Mouse (Mus musculus): ENCODE results near the gene Ildr1.

Ildr1 gene

DNA sequence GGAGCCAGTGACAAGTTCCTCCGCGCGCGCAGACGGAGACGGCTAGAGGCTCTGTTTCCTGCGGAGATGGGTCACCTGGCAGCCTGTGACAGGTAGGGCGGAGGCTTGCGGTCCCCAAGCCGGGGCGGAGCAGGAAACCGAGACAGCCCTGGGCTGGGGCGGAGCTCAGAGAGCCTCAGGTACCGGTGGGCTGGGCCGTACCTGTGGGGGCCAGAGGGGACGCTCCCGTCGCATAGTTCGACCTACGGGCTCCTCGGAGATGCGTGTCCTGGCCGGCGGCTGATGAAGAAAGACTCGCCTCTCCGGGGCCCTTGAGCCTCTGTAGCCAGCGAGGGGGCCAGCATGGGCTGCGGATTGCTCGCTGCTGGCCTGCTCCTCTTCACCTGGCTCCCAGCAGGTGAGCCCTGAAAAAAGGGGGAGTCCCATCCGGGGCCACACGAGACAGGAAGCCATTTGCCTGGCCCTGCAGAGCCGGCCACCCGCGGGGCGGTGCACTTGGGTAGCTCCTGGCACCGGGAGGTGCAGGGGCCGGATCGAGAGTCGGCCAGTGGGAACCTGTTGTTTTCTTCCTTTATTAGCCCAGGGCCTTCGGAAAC is at the start of gene Ildr1:
Gene Ildr1, plus strand, starts transcription at position 161 of the 596 bp plus-strand sequence.
- DNase-seq (ENCODE audit: low spot score in 2 of 2), result peak in 1 of 2 experiments; percentile 72

DNA sequence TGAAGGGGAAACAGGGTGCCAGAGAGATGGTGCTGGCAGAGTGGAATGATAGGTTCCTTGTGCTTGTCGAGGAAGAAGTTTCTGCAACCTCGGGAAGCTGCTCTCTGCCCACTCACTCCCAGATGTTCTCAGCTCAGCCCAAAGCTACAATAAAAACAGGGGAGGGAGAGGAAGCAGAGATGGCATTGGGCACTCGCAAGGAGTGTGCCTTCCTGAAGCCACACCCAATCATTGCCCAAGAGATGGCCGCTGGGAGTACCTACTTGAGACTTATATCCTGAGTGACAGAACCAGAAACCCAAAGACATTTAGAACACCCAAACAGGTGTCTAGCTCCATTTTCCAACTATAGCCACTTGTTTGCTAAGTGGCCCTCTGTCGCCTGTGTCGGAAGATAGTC is 48.7 kb upstream of the Ildr1 start:
- no peak for DNase-seq (ENCODE audit: low spot score in 2 of 2)

DNA sequence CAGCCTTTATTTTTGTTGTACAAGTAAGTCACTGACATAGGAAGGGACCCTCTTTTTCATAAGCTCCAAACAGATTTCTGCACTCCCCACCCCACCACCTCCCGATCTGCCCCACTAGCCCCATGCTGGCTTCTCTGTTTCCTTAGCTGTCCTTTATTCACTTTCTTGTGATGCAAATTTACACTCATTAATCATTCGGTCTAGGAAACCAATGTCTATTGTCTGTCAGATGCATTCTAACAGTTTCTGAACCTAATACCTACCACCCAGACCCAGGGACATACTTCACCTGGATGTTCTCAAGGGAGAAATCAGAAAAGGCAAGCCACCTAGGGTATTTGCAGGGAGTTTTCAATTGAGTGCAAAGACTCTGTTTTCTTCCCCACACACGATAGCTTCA is 44.5 kb upstream of the Ildr1 start:
- DNase-seq (ENCODE audit: low spot score in 2 of 2), result no peak

DNA sequence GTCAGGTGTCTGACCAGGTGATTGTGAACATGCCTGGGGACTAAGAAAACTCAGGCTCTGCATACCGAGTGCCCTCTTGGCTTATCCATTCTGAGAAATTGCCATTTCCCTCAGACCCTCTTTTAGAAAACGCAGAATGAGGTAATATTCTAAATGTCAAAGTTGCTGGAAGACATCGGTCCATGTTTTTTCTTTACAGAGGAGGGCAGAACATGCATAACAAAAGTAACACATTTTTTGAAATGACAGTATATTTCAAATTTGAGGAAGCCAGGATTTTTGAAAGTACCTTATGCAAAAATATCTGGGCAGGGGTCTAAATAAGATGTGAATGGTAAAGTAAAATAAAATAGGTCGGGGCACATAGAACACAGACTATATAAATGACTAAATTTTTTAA is 43.3 kb upstream of the Ildr1 start:
- DNase-seq (ENCODE audit: low spot score in 2 of 2), result no peak

DNA sequence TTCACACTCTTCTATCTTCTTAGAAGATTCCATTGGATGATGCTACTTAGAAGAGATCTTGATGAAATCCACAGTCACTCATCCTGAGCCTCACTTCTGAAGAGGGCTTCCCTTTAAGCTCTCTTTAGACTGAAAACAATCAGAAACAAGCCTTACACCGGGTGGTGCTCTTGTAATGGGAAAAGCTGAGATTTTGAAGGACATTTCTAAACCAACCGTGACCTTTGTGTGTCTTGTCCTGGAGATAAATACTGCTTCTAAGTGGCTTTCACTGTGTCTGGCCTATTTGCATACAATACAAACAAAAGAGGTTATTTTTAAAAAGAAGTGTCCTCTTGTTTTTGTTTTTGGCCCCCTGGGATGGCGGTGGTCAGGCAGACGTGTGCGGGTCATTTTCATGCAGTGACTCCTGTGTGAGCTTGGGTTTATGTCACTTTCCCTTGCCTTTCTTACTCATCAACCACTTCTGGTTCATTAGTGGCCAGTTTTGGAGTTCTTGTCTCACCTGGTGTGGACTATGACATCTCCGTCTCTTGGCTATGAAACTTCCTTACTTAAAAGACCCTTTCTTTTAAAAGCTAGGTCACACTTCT is 42.5 kb upstream of the Ildr1 start:
- DNase-seq (ENCODE audit: low spot score in 2 of 2), result no peak

DNA sequence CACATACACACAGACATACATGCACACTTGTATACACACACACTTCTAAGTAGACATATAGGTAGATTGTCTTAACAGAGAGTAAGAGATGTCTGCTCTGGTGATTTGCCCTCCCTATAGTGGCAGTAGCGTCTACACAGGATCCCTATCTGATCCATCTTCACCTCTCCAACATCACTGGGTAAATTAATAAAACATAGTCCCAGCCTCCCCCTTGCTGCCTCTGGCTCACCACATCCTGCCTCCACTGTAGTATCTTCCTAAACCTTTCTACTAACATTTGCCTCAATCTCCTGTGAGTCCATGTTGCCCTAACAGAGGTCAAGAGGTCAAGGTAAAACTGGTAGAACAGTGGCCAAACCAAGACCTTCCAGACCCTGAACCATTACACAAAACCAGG is 38.6 kb upstream of the Ildr1 start:
- no peak for DNase-seq (ENCODE audit: low spot score in 2 of 2)

DNA sequence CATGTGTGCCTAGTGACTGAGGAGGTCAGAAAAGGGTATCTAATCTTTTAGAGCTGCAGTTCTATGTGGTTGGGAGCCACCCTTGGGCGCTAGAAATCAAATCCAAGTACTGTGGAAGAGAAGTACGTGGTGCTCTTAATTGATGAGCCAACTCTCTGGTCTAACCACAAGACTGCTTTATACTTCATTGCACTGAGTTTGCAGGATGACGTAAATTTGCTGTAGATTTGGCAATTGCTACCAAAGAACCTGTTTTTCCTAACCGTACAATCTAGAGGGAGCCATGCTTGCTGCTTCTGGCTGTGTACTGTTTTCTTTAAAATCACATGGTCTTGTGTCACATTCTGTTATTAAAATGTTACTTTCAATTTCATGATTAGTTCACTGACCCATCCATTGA is 37.9 kb upstream of the Ildr1 start:
- no peak for DNase-seq (ENCODE audit: low spot score in 2 of 2)

DNA sequence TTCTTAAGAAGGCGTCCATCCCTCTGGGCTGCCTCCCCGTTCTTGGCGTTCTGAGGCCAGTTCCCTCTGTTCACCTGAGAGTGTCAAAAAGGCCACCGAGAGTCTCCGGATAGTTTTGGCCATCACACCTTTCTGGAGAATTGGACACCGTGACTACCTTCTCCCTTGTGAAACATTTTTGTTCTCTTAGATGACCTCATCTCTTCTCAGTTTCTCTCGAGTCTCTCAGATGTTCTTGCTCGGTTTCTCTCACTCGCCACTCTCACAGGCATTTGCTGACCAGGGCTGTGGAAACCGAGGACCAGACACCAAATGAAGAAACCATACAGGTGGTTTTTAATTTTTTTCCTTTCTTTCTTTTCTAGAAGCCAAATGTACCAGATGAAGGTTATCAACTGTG is 32.4 kb upstream of the Ildr1 start:
- no peak for DNase-seq (ENCODE audit: low spot score in 2 of 2)

DNA sequence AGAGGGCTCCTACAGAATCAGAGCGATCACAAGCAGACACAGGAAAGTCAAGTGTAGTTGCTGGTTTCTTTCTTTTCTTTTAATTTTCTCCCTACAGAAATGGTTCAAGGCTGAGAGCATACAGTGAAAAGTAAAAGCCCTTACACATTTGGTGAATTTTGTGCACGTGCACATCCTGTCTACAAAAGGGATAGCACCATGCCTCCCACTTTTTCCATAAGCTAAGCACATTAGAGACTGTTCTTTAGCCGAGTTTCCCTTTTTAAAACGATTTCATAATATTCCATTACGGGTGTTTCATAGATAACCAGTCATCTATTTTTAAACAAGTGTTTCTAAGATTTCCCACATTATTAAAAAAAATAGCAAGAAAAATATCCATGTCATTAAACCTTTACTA is 30.3 kb upstream of the Ildr1 start:
- no peak for DNase-seq (ENCODE audit: low spot score in 2 of 2)

DNA sequence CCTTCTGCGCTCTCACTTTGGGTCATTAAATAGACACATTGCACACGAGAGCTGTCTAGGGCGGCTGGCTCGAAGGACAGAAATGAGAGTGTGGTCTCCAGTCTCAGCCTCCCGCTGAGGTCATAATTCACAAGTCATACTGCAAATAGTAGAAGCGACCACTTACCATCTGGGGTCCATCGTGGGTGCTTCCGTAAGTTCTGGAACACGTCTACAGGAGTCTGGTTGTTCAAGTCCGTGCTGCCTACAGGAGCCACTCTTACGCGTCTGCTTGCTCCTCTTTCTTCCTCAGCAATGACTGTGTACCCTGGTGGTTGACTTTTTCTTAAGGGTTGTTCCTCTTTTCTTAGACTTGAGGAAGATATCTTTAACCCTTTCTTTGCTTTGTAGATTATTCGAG is 28.0 kb upstream of the Ildr1 start, which contains the start of gene Cd86:
Gene Cd86, minus strand, starts transcription at position 300 of the 400 bp plus-strand sequence.
- peak; percentile 6 to 65 for DNase-seq (ENCODE audit: low spot score in 2 of 2)

DNA sequence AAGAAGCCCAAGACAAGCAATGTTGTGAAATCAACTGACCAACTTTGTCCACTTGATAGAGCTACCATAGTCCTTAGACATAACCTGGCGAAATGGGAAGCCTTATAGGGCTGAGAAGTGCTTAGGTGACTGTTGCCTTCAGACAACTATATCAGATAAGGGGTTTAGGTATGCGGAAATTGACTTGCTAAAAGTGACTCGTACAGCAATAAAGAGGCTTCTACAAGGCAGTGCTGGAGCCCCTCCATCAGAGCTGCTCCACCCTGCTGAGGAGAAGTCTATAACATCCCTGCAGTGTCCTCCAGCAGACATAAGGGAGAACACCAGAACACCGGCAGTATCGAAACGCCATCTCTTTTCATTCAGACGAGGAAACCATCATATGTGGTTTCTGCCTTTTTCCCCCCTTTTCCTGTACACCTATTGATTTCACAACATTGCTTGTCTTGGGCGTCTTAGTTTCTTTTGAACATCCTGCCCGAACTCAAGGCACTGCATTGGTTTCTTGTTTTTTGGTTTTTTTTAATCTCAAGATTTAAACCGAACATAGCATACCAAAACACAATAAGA is 27.2 kb upstream of the Ildr1 start:
- DNase-seq (ENCODE audit: low spot score in 2 of 2), result no peak

DNA sequence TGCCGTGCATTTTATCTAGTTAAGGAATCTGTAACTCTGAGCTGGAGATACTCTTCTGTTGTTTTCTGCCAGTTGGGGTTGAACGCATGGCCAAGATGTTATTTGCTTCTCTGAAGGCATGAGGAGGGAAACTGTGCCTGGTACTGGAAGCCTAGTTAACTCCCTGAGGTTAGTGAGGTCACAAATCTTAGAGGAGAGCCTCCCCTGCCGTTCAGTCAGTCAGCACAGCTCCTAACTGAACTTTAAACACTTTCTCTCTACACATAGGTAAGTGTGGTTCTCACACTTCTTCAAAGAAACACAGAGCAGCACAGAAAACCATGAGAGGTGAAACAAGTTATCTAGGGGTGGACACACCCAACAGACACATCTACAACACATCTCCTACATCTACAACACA is 23.2 kb upstream of the Ildr1 start:
- DNase-seq (ENCODE audit: low spot score in 2 of 2), result no peak

DNA sequence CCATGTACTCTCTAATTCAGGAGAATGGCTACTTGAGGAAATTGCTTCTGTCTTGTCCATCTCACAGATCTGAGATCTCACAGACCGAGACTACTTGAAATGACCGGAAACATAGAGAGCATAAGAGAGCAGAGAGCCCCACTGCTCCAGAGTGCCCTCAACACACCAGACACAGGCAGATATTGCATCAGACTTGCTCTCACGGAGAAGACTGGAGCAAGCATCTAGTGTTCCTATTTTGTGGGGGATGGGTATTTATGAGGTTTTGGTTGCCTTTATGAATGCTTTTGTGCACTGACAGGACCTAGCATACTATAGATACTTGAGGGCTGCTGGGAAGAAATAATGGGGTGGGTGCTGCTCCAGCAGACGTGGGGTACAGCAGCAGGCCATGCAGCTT is 20.6 kb upstream of the Ildr1 start:
- no peak for DNase-seq (ENCODE audit: low spot score in 2 of 2)

DNA sequence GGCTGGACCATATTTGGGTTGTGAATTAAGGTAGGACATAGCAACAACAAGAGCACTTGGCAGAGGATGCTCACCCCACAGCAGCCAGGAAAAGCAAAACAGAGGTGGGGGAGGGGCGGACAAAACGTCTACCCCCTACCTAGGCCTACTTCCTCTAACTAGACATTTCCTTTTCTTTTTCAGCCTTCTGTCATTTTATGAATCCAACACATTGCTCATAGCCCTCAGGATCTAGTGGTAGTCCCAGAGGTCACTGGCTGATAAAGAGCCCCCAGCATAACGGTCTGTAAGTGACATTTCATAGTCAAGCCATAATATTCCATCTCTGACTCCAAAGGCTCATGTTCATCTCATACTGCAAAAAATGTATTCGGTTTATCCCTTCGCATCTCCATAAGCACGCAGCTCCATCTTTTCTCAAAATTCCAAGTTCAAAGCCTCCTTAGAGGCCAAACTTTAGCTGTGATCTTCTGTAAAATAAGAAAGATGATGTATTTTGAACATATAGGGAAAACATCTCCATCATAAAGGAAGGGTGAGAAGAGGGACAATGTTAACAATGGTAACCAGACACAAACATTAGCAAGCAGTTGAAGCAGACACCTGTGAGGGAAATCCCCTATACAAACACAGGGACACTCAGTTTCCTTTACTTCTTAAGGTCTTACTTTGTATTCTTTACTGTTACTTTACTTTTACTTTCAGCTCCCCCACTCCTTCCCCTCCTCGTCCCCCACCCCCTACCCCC is 19.1 kb upstream of the Ildr1 start:
- DNase-seq (ENCODE audit: low spot score in 2 of 2), result peak in 1 of 2 experiments; percentile 58

DNA sequence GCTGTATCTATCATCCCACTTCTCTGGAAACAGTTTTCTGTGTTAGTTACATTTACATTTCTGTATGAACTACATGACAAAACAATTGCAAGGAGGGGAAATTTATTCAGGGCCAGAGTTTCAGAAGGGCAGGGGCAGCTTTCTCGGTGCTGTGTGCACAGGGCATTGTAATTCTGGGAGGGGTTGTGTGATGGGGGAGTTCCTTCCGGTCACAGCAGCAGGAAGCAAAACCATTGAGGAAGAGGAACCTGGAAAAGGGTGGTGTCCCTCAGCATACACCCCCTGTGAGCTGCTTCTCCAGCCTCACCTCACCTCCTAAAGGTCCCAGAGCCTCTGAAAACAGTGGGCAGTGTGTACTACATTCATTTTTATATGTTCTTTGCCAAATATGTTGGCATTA is 18.5 kb upstream of the Ildr1 start:
- DNase-seq (ENCODE audit: low spot score in 2 of 2), result no peak

DNA sequence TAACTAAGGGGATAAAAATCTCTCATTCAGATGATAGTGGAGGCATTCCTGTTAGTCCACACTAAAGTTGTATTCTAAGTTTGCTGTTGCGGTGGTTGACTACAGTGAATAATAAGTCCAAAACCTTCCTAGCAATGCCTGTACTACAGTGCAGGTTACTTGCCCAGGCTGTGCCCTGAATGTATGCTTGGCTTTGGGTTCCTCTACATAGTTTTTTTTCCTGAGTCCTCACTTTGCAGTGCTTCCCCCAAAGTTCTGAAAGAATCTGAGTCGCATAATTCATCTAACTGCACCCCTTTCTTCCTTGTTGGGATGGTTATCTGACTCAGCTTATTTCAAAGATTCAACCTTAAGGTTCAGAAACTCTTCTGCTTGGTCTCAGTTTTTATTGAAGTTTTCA is 17.9 kb upstream of the Ildr1 start:
- no peak for DNase-seq (ENCODE audit: low spot score in 2 of 2)

DNA sequence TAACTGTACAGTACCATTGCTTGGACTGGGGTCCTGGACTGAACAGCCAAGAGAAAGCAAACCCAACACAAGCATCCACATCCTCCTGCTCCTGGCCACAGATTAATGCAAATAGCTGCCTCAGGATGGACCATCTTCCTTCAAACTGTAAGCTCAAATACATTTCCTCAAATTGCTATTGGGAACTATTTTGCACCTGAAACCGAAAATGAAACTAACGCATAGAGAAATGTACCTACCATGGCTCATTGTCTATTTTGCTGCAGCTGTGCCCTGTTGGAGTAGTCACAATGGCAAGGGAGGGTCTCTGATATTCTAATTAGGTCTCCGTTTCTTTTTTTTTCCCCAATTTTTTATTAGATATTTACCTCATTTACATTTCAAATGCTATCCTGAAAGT is 11.9 kb upstream of the Ildr1 start:
- DNase-seq (ENCODE audit: low spot score in 2 of 2), result no peak

DNA sequence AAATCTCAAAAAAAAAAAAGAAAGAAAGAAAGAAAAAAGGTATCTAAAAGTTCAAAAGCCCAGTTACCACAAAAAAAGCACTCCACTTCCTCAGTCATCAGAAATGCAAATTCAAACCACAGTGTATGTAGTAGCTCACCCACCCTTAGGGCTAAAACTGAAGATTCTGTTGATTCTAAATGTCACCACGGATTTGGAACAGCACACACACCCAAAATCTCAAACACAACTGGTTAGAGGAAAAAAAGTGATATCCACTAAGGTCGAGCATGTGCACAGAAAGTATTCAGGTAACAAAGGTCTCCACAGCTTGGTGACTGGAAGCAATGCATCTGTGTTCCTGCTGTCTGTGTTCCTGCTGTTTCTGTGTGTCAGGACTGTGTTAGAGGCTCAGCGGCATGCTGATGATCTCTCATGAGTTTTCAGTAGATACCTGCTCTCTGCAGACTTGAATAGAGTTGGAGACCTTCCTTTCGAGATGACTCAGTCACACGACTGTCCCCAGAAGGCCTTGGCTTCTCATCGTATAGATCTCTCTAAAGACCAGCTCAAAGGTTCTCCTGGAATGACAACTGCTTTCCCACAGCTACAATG is 9.4 kb upstream of the Ildr1 start:
- DNase-seq (ENCODE audit: low spot score in 2 of 2), result no peak

DNA sequence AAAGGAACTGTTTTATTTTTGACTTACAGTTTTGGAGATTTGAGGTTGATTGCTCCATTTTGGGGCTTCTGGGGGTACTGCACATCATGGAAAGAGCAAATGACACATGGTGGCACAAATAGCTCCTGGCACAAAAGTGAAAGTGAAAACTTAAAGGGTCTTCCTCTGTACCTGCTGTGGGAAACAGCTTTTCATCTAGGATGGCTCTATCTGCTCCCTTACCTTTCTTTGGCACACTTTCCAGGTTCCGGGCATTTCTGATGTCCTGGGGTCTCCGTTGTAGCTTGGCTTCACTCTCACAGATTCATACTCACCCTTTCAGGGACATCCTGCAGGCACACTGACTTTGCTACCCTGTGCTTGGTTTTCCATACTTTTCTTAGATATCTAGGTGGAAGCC is 5.7 kb upstream of the Ildr1 start:
- no peak for DNase-seq (ENCODE audit: low spot score in 2 of 2)

DNA sequence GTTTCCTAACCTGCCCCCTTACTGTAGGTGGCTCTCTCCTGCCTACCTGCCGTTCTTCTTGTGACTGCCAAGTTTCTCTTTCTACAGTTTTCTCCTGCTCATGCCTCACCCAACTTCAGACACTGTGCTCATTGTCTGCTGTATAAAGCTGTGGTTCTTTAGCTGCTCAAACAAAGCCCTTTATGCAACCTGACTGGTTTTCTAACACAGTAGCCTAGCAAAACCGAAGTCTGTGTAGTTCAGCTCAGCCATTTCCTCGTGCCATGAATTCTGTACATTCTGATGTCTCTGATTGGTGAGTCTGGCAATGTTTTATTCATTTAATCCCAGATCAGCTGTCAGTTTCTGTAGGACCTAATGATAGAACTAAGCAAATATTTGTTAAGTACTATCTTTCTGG is 2.3 kb upstream of the Ildr1 start:
- DNase-seq (ENCODE audit: low spot score in 2 of 2), result no peak

DNA sequence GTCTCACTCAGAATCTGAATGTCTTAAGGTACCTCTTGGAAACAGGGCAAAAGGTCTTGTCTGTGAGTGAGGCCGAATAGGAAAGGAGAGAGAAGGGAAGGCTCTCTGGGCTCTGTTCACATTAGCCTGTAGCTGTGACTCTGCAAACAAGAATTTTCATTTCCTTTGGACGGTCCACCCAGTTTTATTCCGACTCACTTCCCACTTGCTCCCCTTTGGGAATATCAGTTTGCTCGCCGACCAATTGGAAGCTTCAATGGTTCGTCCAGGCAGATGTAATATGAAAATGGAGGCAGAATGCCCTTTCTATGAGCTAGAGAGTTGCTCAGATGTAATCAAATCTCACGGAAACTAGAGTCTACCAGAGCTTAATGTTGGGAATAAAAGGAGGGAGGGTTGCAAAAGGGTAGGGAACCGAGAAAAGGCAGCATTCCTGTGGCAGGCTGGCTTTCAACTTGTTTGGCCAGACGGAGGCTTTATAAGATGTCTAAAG is 1.1 kb downstream of the Ildr1 start:
- no peak for DNase-seq (ENCODE audit: low spot score in 2 of 2)

DNA sequence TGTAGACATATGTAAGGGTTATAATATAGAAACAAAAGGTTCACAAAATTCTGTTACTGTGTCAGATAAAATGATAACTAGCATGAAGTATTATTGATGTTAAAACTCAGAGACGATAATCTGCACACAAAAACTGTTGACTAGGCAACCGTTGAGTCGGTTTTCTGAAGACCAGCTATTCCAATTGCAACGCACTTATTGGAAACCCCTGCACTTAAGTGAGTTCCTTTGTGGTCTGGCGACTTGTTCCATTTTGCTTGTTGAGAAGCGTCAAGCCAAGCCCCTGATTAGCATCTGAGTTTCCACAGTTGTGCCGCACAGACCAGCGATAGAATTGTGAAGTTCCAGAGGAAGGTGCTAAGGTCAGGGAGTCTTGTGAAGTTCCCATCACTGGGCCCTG is 3.6 kb downstream of the Ildr1 start:
- DNase-seq (ENCODE audit: low spot score in 2 of 2), result no peak
